Mouse (Mus musculus) cerebellum, adult 2 months (tissue): ENCODE measurements around the gene Ttc39b.

Experiments used
- CTCF ChIP-seq: fragments of 200-500 bp; IDR thresholded peaks from 2 replicates; pipeline ENCODE4 v1.5.1; 2011; ENCODE audit warnings: low read depth, mild to moderate bottlenecking, control low read depth, low read length, moderate library complexity, borderline replicate concordance; ENCODE audit not compliant: insufficient read depth
- POLR2A ChIP-seq: fragments of 200-500 bp; IDR thresholded peaks from 2 replicates; pipeline ENCODE4 v1.6.1; 2011; ENCODE audit warnings: low read length, control low read depth, borderline replicate concordance; ENCODE audit not compliant: insufficient read depth

GRCm38 (mm10) chr4:83314261-83314793, 9.7 kb downstream of the Ttc39b start:
- no peak for TF ChIP-seq CTCF
- no peak for TF ChIP-seq POLR2A
